Mouse (Mus musculus) ES-E14 (cell line): Measurements from ENCODE around the gene Mmel1. TPM values are rescaled to one million over a fixed set of nuclear protein-coding genes. Genes with fewer than 3 reads are reported as not detected.
A peak's percentile ranks its signal among the peaks of the same experiment; 100 is the strongest.

Source experiments
- DNase-seq: peaks from one replicate; pipeline ENCODE4 v3.0.0-alpha.2; 2013; ENCODE audit warnings: low read depth, low spot score
- H3K27ac ChIP-seq: 2 replicates; pipeline ENCODE4 v1.5.1; 2012; ENCODE audit warnings: low read depth, mild to moderate bottlenecking, low read length, moderate library complexity, mixed read lengths; ENCODE audit not compliant: poor library complexity, insufficient read depth, severe bottlenecking
- H3K36me3 ChIP-seq: 2 replicates; pipeline ENCODE4 v1.6.1; 2012; ENCODE audit warnings: mild to moderate bottlenecking, low read length, moderate library complexity, mixed read lengths; ENCODE audit not compliant: control insufficient read depth, poor library complexity, insufficient read depth, severe bottlenecking
- H3K4me1 ChIP-seq, 2 experiments: fragments of 150-350 bp in 1 of 2; sonication (generic) in 1 of 2; 2 replicates each; pipeline ENCODE4 v1.6.1; 2012; ENCODE audit warnings: low read length in 2 of 2, mild to moderate bottlenecking in 1 of 2, mixed read lengths in 1 of 2; ENCODE audit not compliant: control insufficient read depth in 2 of 2, insufficient read depth in 2 of 2, poor library complexity in 1 of 2
- H3K4me3 ChIP-seq, 2 experiments: fragments of 150-350 bp in 1 of 2; sonication (generic) in 1 of 2; 2 replicates each; pipeline ENCODE4 v1.5.1; 2012; ENCODE audit warnings: low read length in 2 of 2, low read depth in 1 of 2, mild to moderate bottlenecking in 1 of 2, mixed read lengths in 1 of 2; ENCODE audit not compliant: insufficient read depth in 1 of 2, poor library complexity in 1 of 2, severe bottlenecking in 1 of 2
- H3K9ac ChIP-seq: 2 replicates; pipeline ENCODE4 v1.6.1; 2012; ENCODE audit warnings: low read depth, mild to moderate bottlenecking, low read length, mixed read lengths; ENCODE audit not compliant: poor library complexity, insufficient read depth, severe bottlenecking
- H3K9me3 ChIP-seq: fragments of 150-350 bp; sonication (generic); 2 replicates; pipeline ENCODE4 v1.6.1; 2012; ENCODE audit warnings: low read depth, mild to moderate bottlenecking, low read length; ENCODE audit not compliant: control insufficient read depth, insufficient read depth
- CHD2 ChIP-seq: IDR thresholded peaks from 2 replicates; pipeline ENCODE4 v1.6.1; 2014; ENCODE audit warnings: mild to moderate bottlenecking, low read depth, low read length, inconsistent platforms
- HCFC1 ChIP-seq: IDR thresholded peaks from 2 replicates; pipeline ENCODE4 v1.6.1; 2012; ENCODE audit warnings: low read length, inconsistent platforms, borderline replicate concordance; ENCODE audit not compliant: insufficient read depth
- MAFK ChIP-seq: IDR thresholded peaks from 2 replicates; pipeline ENCODE4 v1.6.1; 2014; ENCODE audit warnings: mild to moderate bottlenecking, low read depth, low read length, inconsistent platforms; ENCODE audit not compliant: insufficient read depth
- ZC3H11A ChIP-seq: IDR thresholded peaks from 2 replicates; pipeline ENCODE4 v1.6.1; 2012; ENCODE audit warnings: low read depth, mild to moderate bottlenecking, inconsistent platforms, low read length, borderline replicate concordance
- ZNF384 ChIP-seq: IDR thresholded peaks from 2 replicates; pipeline ENCODE4 v1.6.1; 2012; ENCODE audit warnings: low read depth, low read length, inconsistent platforms
- in situ Hi-C, 2 experiments: fragments of 600-800 bp; cut with MboI; formaldehyde crosslinking; loops; one replicate each; pipeline ENCODE4 v1.15.1; 2025; ENCODE audit warnings: low sequenced_read_pairs in 2 of 2, inconsistent platforms in 1 of 2; ENCODE audit not compliant: unreplicated experiment in 2 of 2
- total RNA-seq: library from RNA; depleted of rRNA; stranded (reverse); fragments of 300-350 nt; gene quantifications from 2 replicates; pipeline ENCODE4 v1.2.3, GENCODE M21; 2012

The Mmel1 gene
- total RNA-seq, 1 experiment = 2.4 TPM

DNA sequence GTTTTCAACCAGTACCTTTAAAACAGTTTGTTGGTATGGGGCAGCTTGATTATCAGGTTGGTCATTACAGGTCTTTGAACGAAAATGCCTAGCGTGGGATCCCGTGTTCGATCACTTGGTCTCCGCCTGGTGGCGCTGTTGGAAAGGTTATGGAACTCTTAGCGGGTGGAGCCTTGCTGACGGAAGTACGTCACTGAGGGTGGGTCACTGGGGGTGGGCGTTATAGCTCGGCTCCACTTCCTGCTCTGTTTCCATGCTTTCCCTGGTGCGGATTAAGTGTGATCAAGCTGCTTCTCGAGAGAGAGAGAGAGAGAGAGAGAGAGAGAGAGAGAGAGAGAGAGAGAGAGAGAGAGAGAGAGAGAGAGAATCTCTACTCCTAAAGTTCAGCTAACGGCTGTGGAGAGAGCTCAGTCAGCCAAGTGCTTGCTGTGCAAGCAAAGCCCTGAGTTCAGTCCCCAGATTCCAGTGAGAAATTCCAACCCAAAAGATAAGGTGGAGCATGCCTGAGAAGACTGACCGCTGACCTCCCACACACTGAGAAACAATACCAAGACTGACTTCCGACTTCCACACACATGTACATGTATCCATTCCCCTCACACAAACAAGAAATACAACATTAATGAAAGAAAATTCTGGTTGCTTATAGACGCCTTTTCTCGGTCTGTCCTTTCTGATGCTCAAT, 8.6 kb downstream of the Mmel1 start:
- no peaks in the 10 kb centered on the region for H3K9me3 ChIP-seq
- peak overlapping the region; percentile 33 to 35; a peak in 2 of 4 replicates for H3K4me3 ChIP-seq
- in situ Hi-C loops = loop anchor here in 1 of 2 experiments (25.0 kb wide), 1 partner anchor 359 kb away; the partner anchor contains the start of gene Faap20
- no peak overlapping the region for H3K27ac ChIP-seq
- H3K4me1 ChIP-seq = peaks cover 0 to 7% of the 10 kb centered on the region in 2 experiments; a peak in 1 of 4 replicates
- H3K9ac ChIP-seq = no peak overlapping the region
- TF ChIP-seq MAFK (no peak), CHD2 (no peak), HCFC1 (no peak), ZNF384 (no peak), ZC3H11A (no peak)
- DNase-seq = peak; percentile 93
- H3K36me3 ChIP-seq = no peaks in the 10 kb centered on the region

DNA sequence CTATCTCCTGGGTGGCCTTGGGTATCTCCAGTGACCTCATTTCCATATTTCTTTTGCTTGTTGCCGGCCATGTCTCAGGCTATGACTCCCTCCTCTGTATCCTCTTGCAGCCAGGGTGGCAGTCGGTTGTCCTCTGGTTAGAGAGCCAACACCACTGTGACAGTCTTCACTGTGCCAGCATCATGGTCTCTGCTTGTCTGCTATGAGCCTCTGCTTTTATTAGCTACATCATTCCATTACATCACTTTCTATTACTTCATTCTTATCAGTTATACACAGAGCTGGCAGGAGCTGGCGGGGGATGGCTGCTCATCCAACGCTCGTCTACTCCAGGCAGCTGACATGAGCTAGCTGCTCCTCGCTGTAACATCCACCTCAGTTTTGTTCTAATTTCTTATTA, 11.3 kb downstream of the Mmel1 start:
- H3K9me3 ChIP-seq = no peaks in the 10 kb centered on the region
- in situ Hi-C loops = loop anchor here (5.0 to 25.0 kb wide), 3 partner anchors 184 to 357 kb away; partner anchors contain the start of genes Pex10 (in 2 of the 2) and Faap20 (in 1 of the 2)
- H3K4me1 ChIP-seq = peaks cover 0 to 8% of the 10 kb centered on the region in 2 experiments; a peak in 1 of 4 replicates
- no peak overlapping the region for H3K27ac ChIP-seq
- DNase-seq = no peak
- no peaks in the 10 kb centered on the region for H3K36me3 ChIP-seq
- no peak overlapping the region for H3K9ac ChIP-seq
- TF ChIP-seq MAFK (no peak), ZNF384 (no peak)
- H3K4me3 ChIP-seq = no peak overlapping the region

DNA sequence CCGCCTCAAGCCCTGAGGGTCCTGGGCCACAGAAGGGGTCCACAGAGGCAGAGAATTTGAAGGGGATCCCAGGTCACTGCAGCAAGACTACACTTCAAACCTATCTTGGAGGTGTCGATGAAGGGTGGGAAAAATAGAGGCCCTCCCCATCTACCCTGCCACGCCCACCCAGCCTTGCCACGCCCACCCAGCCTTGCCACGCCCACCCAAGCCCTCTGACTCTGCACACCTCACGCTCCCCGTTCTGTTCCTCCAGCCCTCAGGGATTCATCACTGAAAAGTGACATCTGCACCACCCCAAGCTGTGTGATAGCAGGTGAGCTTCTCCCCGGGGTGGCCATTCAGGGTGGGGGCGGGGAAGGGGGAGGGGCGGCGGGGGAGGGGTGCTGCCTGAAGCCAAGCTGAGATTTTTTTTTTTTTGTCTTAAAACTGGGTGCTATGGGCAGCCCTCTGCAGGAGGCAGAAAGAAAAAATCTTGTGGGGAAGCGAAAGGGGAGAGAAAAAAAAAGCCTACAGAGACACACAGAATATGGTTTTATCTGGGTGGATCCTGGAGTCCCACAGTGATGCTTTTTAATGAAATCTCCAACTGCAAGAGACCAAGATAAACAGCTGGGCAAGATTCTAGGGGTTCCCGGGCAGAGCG, 12.8 kb downstream of the Mmel1 start:
- in situ Hi-C loops = loop anchor here (5.0 to 25.0 kb wide), 3 partner anchors 183 to 355 kb away; partner anchors contain the start of genes Pex10 (in 2 of the 2) and Faap20 (in 1 of the 2)
- Histone ChIP-seq H3K27ac (no peak overlapping the region), H3K9ac (no peak overlapping the region), H3K36me3 (no peaks in the 10 kb centered on the region), H3K9me3 (no peaks in the 10 kb centered on the region), H3K4me3 (no peak overlapping the region), H3K4me1 (peaks cover 0 to 8% of the 10 kb centered on the region in 2 experiments; a peak in 1 of 4 replicates)
- peak; percentile 37; the same call in 1 of the 2 replicates for TF ChIP-seq MAFK
- TF ChIP-seq HCFC1 = no peak
- peak; percentile 35 for DNase-seq

- Histone ChIP-seq H3K9me3 (no peaks in the 10 kb centered on the region), H3K27ac (no peak overlapping the region), H3K36me3 (no peaks in the 10 kb centered on the region), H3K4me3 (no peak overlapping the region), H3K9ac (no peak overlapping the region), H3K4me1 (peaks cover 0 to 8% of the 10 kb centered on the region in 2 experiments; a peak in 1 of 4 replicates)
- in situ Hi-C loops = loop anchor here (10.0 to 25.0 kb wide), 2 partner anchors 179 to 352 kb away; partner anchors contain the start of genes Faap20 (in 1 of the 2) and Pex10 (in 1 of the 2)
- no peak for DNase-seq
- no peak for TF ChIP-seq CHD2
Observed at GRCm38 (mm10) chr4:154885416-154885815, 16.0 kb downstream of the Mmel1 start.
